Mouse (Mus musculus): ENCODE data around the gene Stk31. TPM values are rescaled to one million over a fixed set of nuclear protein-coding genes. Genes with fewer than 3 reads are reported as not detected.
"Not testable (repeated sequence)": the region's sequence is repeated elsewhere in the genome, so short reads cannot be mapped to it uniquely, and the experiment has no call there.

The Stk31 gene
- not detected in 2 replicates for polyA plus RNA-seq (2012; ENCODE audit: insufficient read depth, insufficient read length, missing spikeins)

DNA sequence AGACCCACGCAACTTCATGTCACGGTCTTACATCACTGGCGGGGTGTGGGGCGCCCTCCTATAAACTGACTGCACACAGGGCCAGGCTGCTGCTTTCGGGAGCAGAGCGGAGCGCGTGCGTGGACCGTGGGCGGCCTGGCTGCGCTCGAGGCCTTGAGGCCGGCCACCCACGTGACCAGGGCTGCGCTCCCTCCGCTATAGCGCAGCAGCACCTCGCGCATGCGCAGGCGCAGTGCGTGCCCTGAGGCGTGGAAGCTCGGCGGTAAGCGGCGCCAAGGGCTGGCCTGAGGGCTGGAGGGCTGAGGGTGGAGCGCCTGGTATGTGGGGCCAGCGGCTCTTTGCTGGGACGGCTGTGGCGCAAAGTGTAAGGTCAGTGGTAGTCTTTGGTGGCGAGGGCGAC, at the start of gene Stk31:
Gene Stk31, plus strand, starts transcription at position 289 of the 400 bp plus-strand sequence.
- H3K4me3 ChIP-seq (ENCODE audit: insufficient read depth, low read depth, low read length) = no peak within 1 kb of the TSS
- no peaks in the 10 kb centered on the region for H3K4me1 ChIP-seq (ENCODE audit: control insufficient read depth, insufficient read depth, insufficient read length, low read length)
- H3K27ac ChIP-seq (replicated peaks; ENCODE audit: low read depth, low read length) = no peak within 1 kb of the TSS

DNA sequence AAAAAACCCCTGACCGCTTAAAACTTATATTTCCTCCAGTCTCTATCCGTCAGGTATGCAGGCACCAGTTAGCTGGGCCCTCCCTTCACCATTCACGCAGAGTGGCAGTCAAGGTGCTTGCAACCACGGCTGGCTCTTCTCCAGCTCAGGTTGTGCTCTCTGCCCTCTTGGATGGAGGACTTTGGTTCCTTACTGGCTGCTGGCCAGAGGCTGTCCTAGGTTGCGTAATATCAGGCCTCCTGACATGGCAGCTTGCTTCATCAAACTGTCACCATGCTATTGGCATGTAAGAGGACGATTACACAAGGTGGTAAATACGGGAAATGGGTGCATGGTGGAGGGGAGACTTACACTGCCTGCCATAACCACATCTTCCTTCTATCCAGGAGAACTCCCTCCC, 45.6 kb upstream of the Stk31 start:
- Histone ChIP-seq H3K27ac (replicated peaks; ENCODE audit: low read depth, low read length) (no peak overlapping the region), H3K4me3 (ENCODE audit: insufficient read depth, low read depth, low read length) (no peak overlapping the region), H3K4me1 (ENCODE audit: control insufficient read depth, insufficient read depth, insufficient read length, low read length) (no peaks in the 10 kb centered on the region)

DNA sequence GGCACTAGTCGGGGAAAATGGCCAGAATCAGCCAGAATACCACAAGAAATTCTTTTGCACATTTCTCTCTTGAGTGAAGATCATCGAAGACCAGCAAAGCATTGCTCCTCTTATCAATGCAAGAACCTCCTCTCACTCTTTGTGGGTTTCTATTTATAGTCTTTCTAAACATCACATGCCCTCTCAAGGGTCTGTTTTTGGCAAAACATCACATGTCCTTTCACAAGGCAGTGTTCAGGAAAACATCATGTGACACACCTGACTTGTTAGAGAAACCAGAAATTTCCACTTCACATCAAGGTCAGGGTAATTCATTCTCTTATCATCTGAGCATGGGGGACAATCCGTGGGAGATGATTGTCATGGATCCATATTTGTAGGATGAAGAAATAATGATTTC, 40.8 kb upstream of the Stk31 start:
- Histone ChIP-seq H3K4me1 (ENCODE audit: control insufficient read depth, insufficient read depth, insufficient read length, low read length) (no peaks in the 10 kb centered on the region), H3K27ac (replicated peaks; ENCODE audit: low read depth, low read length) (no peak overlapping the region), H3K4me3 (ENCODE audit: insufficient read depth, low read depth, low read length) (no peak overlapping the region)

DNA sequence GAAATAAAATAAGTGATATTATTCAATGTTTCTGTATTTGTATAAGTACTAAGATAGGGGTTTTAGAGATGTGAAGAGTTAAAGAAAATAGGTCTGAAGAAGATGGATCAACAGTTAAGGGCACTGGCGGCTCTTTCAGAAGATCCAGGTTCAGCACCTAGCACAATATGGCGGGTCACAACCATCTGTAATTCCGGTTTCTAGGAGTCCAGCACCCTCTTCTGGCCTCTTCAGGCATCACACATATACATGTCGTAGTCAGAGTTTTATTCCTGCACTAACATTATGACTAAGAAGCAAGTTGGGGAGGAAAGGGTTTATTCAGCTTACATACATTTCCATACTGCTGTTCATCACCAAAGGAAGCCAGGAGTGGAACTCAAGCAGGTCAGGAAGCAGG, 40.2 kb upstream of the Stk31 start:
- Histone ChIP-seq H3K27ac (replicated peaks; ENCODE audit: low read depth, low read length) (no peak overlapping the region), H3K4me1 (ENCODE audit: control insufficient read depth, insufficient read depth, insufficient read length, low read length) (no peaks in the 10 kb centered on the region), H3K4me3 (ENCODE audit: insufficient read depth, low read depth, low read length) (no peak overlapping the region)

DNA sequence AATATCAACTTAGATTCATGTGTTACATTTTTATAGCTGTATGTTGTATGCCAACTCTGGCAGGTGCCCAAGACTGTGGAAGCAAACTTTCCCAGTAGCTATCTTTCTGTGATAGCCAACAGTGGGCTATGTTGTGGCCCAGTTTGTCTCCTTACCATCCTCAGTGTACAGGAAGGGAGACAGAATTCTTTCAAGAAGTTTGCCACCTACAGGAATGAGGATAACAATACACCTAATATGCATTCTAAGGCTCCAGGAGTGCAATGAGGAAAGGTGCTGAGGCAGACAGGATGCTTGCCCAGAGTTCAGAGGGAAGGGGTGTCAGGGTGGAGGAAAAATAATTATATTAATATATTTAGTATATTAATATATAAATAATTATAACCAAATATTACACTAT, 35.0 kb upstream of the Stk31 start:
- Histone ChIP-seq H3K4me3 (ENCODE audit: insufficient read depth, low read depth, low read length) (no peak overlapping the region), H3K4me1 (ENCODE audit: control insufficient read depth, insufficient read depth, insufficient read length, low read length) (no peaks in the 10 kb centered on the region), H3K27ac (replicated peaks; ENCODE audit: low read depth, low read length) (no peak overlapping the region)

DNA sequence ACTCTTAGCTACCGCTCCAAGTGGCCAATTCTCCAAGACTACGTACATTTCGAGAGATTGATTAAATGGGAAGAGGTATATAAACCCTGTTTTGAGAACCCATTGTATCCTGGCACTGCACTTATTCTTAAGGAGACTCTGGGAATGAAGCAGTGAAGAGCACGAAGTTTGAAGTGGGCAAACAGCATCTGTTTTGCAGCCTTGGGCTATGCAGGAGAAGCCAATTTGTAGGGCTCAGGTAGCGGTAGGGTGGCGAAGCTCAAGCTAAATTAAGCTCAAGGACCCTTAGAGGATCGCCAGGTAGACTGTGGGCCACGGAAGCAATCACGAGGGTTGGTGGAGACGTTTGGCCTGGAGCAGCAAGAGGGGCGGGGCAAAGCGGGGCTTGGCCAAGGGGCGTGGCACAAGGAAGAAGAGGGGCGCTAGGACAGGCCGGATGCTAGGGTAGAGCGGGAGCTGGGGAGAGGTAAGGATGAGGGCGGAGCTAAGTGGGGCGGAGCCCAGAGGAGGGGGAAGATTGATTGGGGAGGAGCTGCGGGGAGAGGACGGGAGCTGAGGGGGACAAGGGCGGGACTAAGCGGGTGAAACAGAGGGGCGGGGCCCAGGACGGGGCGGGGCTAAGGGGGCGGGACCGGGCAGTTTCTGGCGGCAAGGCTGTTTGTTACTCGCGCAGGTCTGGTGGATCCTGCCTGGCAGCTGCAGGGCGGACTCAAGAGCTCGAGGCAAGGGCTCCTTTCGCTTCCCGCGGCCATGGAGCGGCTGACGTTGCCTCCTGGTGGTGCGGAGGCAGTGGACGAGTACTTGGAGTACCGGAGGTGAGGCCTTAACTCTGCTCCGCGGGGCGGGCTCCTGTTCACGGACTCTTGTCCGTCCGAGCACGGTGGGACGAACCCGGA, 28.0 kb upstream of the Stk31 start, which contains the start of gene Fam221a:
Gene Fam221a, plus strand, starts transcription at position 581 of the 896 bp plus-strand sequence.
- Histone ChIP-seq H3K27ac (replicated peaks; ENCODE audit: low read depth, low read length) (no peak within 1 kb of the TSS), H3K4me1 (ENCODE audit: control insufficient read depth, insufficient read depth, insufficient read length, low read length) (peaks cover 5% of the 10 kb centered on the region), H3K4me3 (ENCODE audit: insufficient read depth, low read depth, low read length) (peak within 1 kb of the TSS; percentile 66)

DNA sequence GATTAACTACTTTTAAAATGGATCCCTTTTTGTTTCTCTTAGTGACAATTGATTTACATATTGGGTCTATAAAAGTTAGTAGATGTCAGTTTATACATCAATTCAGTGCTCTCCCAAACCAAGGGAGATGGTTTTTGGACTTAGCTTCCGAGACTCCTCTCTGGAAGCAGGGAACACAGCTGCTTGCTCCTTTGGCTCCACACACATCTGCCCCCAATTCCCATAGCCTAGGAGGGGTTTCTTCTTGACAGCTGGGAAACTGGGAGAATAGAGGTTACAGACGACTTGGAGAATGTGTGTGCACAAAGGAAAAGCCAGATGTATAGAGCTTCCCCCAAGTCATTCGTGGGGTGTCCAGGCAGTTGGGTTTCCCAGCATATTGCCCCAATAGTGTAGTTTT, 27.2 kb upstream of the Stk31 start:
- peak overlapping the region; percentile 66 for H3K4me3 ChIP-seq (ENCODE audit: insufficient read depth, low read depth, low read length)
- no peak overlapping the region for H3K27ac ChIP-seq (replicated peaks; ENCODE audit: low read depth, low read length)
- peaks cover 5% of the 10 kb centered on the region for H3K4me1 ChIP-seq (ENCODE audit: control insufficient read depth, insufficient read depth, insufficient read length, low read length)

DNA sequence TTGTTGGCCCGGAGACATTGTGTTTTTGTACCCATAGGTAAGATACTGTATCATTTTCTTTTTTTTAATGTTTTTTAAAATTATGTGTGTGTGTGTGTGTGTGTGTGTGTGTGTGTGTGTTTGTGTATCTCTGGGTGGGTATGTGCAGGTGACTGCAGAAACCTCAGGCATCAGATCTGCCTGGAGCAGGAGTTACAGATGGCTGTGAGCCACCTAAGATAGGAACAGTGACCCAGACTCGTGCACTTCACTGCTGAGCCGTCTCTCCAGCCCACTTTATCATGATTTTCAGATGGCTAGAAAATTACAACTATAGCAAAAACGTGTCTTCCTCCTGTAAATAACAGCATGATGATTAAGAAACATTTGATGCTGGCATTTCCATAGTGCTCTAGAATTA, 22.7 kb upstream of the Stk31 start:
- peaks cover 5% of the 10 kb centered on the region for H3K4me1 ChIP-seq (ENCODE audit: control insufficient read depth, insufficient read depth, insufficient read length, low read length)
- no peak overlapping the region for H3K4me3 ChIP-seq (ENCODE audit: insufficient read depth, low read depth, low read length)
- H3K27ac ChIP-seq (replicated peaks; ENCODE audit: low read depth, low read length) = no peak overlapping the region

DNA sequence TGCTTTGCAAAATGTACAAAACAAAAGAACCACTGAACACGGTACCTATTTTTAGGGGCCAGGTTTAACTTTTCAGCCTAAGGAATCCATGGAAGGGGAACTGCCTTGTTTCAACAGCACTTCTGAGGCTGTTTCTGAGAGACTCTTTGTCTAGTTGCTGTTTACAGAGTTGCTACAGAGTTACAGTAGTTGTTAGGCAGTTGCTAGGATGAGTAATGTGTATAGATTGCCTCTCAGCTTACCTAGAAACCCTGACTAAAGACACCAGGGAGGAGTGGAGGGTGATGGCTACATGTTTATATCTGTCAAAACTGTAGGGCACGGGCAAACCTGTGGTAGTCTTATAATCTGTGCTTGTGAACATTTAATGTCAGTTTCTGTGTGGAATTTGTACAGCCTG, 21.5 kb upstream of the Stk31 start:
- Histone ChIP-seq H3K4me3 (ENCODE audit: insufficient read depth, low read depth, low read length) (no peak overlapping the region), H3K4me1 (ENCODE audit: control insufficient read depth, insufficient read depth, insufficient read length, low read length) (no peaks in the 10 kb centered on the region), H3K27ac (replicated peaks; ENCODE audit: low read depth, low read length) (no peak overlapping the region)

DNA sequence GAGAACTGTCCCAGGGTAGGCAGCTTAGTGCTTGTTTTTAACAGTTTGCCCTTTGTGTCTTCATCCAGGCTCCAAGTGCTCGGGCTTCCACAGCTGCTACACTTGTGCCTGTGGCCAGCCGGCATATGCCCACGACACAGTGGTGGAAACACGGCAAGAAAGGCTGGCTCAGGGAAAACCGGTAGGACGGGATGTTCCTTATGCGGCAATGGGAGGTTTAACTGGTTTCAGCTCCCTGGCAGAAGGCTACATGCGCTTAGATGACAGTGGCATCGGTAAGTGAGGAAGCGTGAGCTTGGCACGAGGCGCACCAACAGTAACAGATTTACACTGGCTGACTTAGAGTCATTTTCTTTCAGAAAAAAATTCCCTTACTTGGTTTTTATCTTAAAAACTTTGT, 17.1 kb upstream of the Stk31 start:
- Histone ChIP-seq H3K27ac (replicated peaks; ENCODE audit: low read depth, low read length) (no peak overlapping the region), H3K4me1 (ENCODE audit: control insufficient read depth, insufficient read depth, insufficient read length, low read length) (no peaks in the 10 kb centered on the region), H3K4me3 (ENCODE audit: insufficient read depth, low read depth, low read length) (no peak overlapping the region)

DNA sequence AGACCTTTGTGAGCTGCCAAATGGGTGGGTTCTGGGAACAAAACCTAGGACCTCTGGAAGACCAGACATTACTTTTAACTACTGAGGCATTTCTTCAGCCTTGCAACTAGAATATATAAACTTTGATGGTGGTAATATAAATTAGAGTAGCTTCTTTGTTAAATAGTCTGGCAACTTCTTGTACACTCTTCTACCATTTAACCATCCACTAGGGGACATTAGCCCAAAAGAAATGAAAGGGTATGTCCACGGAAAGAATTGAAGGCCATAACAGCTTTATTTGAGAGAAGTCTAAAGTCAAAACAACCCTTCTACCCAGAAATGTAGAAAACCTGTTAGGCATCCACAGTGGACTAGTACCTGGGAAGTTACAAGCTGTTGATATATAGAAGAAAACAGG, 1.1 kb upstream of the Stk31 start:
- Histone ChIP-seq H3K27ac (replicated peaks; ENCODE audit: low read depth, low read length) (no peak overlapping the region), H3K4me3 (ENCODE audit: insufficient read depth, low read depth, low read length) (no peak overlapping the region), H3K4me1 (ENCODE audit: control insufficient read depth, insufficient read depth, insufficient read length, low read length) (no peaks in the 10 kb centered on the region)

DNA sequence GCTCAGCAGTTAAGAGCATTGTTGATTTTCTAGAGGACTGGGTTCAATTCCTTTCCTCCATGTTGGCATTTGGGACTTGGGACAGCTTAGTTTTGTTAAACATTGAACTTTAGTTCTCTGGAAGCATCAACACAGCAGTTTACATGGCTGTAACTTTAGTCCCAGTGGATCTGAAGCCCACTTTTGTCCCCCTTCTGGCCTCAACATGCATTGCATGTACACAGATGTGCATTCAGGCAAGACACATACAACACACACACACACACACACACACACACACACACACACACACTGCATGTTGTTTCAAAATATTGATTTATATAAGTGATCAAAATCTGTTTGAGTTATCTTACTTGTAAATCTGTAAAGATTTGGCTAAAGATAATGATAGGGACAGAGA, 2.1 kb downstream of the Stk31 start:
- Histone ChIP-seq H3K27ac (replicated peaks; ENCODE audit: low read depth, low read length) (no peak overlapping the region), H3K4me3 (ENCODE audit: insufficient read depth, low read depth, low read length) (no peak overlapping the region), H3K4me1 (ENCODE audit: control insufficient read depth, insufficient read depth, insufficient read length, low read length) (no peaks in the 10 kb centered on the region)

DNA sequence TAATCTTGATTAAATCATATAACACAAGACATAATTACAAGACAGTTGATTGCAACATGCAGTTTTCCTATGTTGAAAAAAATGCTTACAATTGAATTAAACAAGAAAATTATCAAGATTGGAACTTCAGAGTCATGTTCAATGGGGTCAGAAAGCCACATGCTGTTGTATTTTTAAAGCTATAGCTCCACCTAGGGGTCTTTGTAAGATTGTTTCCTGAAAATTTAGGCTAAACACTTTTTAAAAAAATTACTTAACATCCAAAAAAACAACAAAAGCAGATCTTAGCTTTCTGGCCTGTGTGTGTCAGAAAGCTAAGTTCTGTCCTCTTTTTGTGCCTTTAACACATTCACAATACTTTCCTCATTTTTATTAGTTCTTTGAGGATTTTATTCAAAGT, 3.0 kb downstream of the Stk31 start:
- H3K27ac ChIP-seq (replicated peaks; ENCODE audit: low read depth, low read length) = no peak overlapping the region
- H3K4me1 ChIP-seq (ENCODE audit: control insufficient read depth, insufficient read depth, insufficient read length, low read length) = no peaks in the 10 kb centered on the region
- H3K4me3 ChIP-seq (ENCODE audit: insufficient read depth, low read depth, low read length) = no peak overlapping the region

DNA sequence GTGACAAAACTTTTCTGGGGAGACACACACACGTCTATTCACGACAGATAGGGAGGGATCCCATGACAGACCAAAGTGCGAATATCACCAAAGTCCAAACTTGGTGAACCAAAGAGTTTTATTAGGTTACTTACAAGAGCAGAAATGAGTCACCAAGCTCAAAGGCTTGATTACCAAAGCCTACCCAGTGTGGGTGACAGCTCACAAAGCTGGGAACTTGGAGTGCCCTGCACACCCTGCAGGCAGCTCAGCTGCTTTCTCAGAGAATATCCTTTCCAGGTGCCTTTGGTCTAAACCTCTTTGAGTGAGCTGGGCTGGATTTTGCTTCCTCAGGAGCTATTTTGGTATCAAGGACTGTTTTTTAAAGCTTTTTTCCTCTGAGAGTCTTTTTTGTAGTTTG, 15.4 kb downstream of the Stk31 start:
- Histone ChIP-seq H3K4me3 (ENCODE audit: insufficient read depth, low read depth, low read length) (no peak overlapping the region), H3K27ac (replicated peaks; ENCODE audit: low read depth, low read length) (no peak overlapping the region), H3K4me1 (ENCODE audit: control insufficient read depth, insufficient read depth, insufficient read length, low read length) (no peaks in the 10 kb centered on the region)

DNA sequence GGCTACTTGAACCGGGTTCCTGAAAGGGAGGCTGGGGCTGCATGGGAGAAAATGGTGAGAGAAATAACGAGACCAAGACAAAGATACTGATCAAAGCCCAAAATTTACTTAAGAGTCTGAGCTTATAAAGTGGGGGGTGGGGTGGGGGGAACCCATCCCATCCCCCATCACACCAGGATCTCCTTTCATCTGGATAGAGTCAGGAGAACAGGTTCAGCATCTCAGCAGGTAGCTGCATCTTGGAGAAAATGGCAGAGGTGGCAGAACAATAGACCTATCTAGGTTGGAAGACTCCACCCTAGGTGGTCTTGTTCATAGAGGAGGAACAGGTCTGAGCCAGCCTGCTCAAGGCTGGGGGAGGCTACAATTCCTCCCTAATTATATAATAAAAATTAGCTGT, 17.6 kb downstream of the Stk31 start:
- H3K4me3 ChIP-seq (ENCODE audit: insufficient read depth, low read depth, low read length) = not testable (repeated sequence)

DNA sequence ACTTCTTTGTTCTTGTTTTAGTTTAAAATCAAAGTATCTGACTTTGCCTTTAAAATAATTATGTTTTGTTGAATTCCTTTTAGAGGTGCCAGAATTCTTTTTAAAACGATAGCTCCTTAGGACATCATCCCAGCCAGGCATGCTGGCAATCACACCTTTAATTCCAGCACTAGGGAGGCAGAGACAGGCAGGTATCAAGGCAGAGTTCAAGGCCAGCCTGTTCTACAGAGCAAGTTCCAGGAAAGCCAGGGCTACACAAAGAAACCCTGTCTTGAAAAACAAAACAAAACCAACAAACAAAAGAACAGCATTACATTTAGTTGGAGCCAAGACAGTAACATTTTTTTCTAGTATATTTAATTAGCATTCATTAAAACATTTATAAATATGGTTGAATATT, 20.6 kb downstream of the Stk31 start:
- Histone ChIP-seq H3K27ac (replicated peaks; ENCODE audit: low read depth, low read length) (no peak overlapping the region), H3K4me3 (ENCODE audit: insufficient read depth, low read depth, low read length) (no peak overlapping the region), H3K4me1 (ENCODE audit: control insufficient read depth, insufficient read depth, insufficient read length, low read length) (no peaks in the 10 kb centered on the region)

More for the DNA sequence above, 17.6 kb downstream of the Stk31 start:
- not testable (repeated sequence) for H3K4me1 ChIP-seq (ENCODE audit: control insufficient read depth, insufficient read depth, insufficient read length, low read length); H3K27ac ChIP-seq (replicated peaks; ENCODE audit: low read depth, low read length)

Measured in brown adipose tissue, adult 24 weeks (tissue).